Comparison of ENCODE assay signal across 9 mouse cellular contexts in the genomic region with DNA sequence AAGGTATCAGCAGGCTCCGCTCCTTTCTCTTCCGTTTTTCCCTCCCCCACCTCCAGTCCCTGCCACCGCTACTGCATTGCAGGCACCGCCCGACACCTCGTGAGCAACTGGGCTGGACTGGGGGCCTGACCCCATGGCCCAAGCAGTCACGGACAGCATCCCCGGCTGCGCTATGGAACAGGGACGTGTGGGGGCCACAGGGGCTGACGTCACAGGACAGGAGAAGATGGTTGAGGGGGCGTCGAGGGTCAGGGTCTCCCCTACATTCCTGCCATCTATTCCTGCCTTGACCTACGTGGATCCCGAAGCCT. TPM values are rescaled to one million over a fixed set of nuclear protein-coding genes. Genes with fewer than 3 reads are reported as not detected.
DNase-seq lines count a peak whose midpoint lies in the region; ATAC-seq and TF ChIP-seq lines count a peak whose summit lies in the region.
"Had no signal": no experiment of that assay in that cellular context is flagged by ENCODE, and none has a peak within 500 bp of the region (broad histone marks: within the 10 kb centered on the region; RNA-seq: fewer than 3 reads in every experiment).

No protein-coding gene starts in this region.

- H3K27me3 ChIP-seq in embryonic facial prominence, embryonic 12.5 days, result peaks cover 67% of the 10 kb centered on the region
- peaks cover 52% of the 10 kb centered on the region for H3K27me3 ChIP-seq in hindbrain, embryonic 15.5 days
- peaks cover 47% of the 10 kb centered on the region for H3K27me3 ChIP-seq in midbrain, embryonic 16.5 days (ENCODE audit: control insufficient read depth, insufficient read depth, low read depth, low read length)

- H3K36me3 ChIP-seq in embryonic facial prominence, embryonic 12.5 days, result no peaks in the 10 kb centered on the region
- peaks cover 7% of the 10 kb centered on the region; the same call in 1 of the 2 replicates for H3K36me3 ChIP-seq in hindbrain, embryonic 15.5 days
- peaks cover 5% of the 10 kb centered on the region; the same call in 1 of the 2 replicates for H3K36me3 ChIP-seq in midbrain, embryonic 16.5 days (ENCODE audit: control insufficient read depth, insufficient read depth, low read length)

- intact Hi-C loops in left cerebral cortex, adult 2 months (cut with DNase I), result loop anchor here (2.0 kb wide), 1 partner anchor 34 kb away; the partner anchor contains the start of gene Rin1

- peak overlapping the region; percentile 83 for H3K4me2 ChIP-seq in embryonic facial prominence, embryonic 12.5 days (replicated peaks)
- peak overlapping the region; percentile 75 for H3K4me2 ChIP-seq in hindbrain, embryonic 15.5 days
- H3K4me2 ChIP-seq in midbrain, embryonic 16.5 days (ENCODE audit: low read length), result peak overlapping the region; percentile 78

- H3K9ac ChIP-seq in embryonic facial prominence, embryonic 12.5 days, result no peak overlapping the region
- peak overlapping the region; percentile 88 for H3K9ac ChIP-seq in hindbrain, embryonic 15.5 days
- peak overlapping the region; percentile 87 for H3K9ac ChIP-seq in midbrain, embryonic 16.5 days (ENCODE audit: low read depth, low read length)

- peaks cover 23% of the 10 kb centered on the region for H3K4me1 ChIP-seq in embryonic facial prominence, embryonic 12.5 days
- H3K4me1 ChIP-seq in hindbrain, embryonic 15.5 days (replicated peaks), result peaks cover 34% of the 10 kb centered on the region
- H3K4me1 ChIP-seq in midbrain, embryonic 16.5 days (ENCODE audit: control insufficient read depth, insufficient read depth, low read length), result peaks cover 19% of the 10 kb centered on the region

- peak in 1 of 2 experiments; percentile 38 for DNase-seq in left cerebral cortex, adult 2 months (ENCODE audit: extremely low spot score in 1 of 2, low spot score in 2 of 2)
- DNase-seq in left cerebral cortex, adult 11 months (ENCODE audit: low spot score), result no peak
- DNase-seq in spleen, adult 12 weeks (ENCODE audit: low spot score), result no peak
- DNase-seq in kidney, adult 18-20 months, result no peak
- DNase-seq in c-Kit-positive CD71-positive TER-119-positive erythroid progenitor cells, embryonic 14.5 days (ENCODE audit: low spot score), result no peak

- WGBS in embryonic facial prominence, embryonic 12.5 days, result 6% methylated on average over 15 of the region's 15 CpGs
- 5% methylated on average over 15 of the region's 15 CpGs for WGBS in hindbrain, embryonic 15.5 days
- WGBS in midbrain, embryonic 16.5 days, result 7% methylated on average over 15 of the region's 15 CpGs

- H3K27ac ChIP-seq in left cerebral cortex, adult 2 months, result peak overlapping the region; percentile 100
- H3K27ac ChIP-seq in embryonic facial prominence, embryonic 12.5 days, result no peak overlapping the region
- H3K27ac ChIP-seq in hindbrain, embryonic 15.5 days (replicated peaks), result 0 out of 2 replicates have a peak overlapping the region, but pooled peaks have one; percentile 10
- peak overlapping the region; percentile 32 for H3K27ac ChIP-seq in midbrain, embryonic 16.5 days (ENCODE audit: low read length)

- no peak for ATAC-seq in embryonic facial prominence, embryonic 12.5 days (ENCODE audit: insufficient number of reproducible peaks, insufficient read depth, low FRiP score, low TSS enrichment)
- ATAC-seq in hindbrain, embryonic 15.5 days (ENCODE audit: low FRiP score, low read depth), result no peak
- no peak for ATAC-seq in midbrain, embryonic 16.5 days

- TF ChIP-seq CTCF in left cerebral cortex, adult 2 months (IDR thresholded peaks at IDR 0.05), result no peak

- peak overlapping the region; percentile 69 for H3K4me3 ChIP-seq in left cerebral cortex, adult 2 months
- peak overlapping the region; percentile 45 for H3K4me3 ChIP-seq in embryonic facial prominence, embryonic 12.5 days
- H3K4me3 ChIP-seq in hindbrain, embryonic 15.5 days, result peak overlapping the region; percentile 70
- H3K4me3 ChIP-seq in midbrain, embryonic 16.5 days (ENCODE audit: low read depth, low read length), result peak overlapping the region; percentile 70

- no peaks in the 10 kb centered on the region for H3K9me3 ChIP-seq in embryonic facial prominence, embryonic 12.5 days
- H3K9me3 ChIP-seq in hindbrain, embryonic 15.5 days, result no peaks in the 10 kb centered on the region
- H3K9me3 ChIP-seq in midbrain, embryonic 16.5 days (replicated peaks; ENCODE audit: control insufficient read depth, low read length, poor library complexity, severe bottlenecking), result no peaks in the 10 kb centered on the region

RNA-seq across cellular contexts. Expression of gene Tmem151a, which starts 0.5 kb away (rescaled TPM):
- total RNA-seq in left cerebral cortex, adult 2 months (2021), result 100 to 1,000 TPM; 154 to 156 TPM
- 2.9 and 3.7 TPM in 2 replicates for polyA plus RNA-seq in embryonic facial prominence, embryonic 12.5 days (2016; fragmentation: Nextera tagmentation; extraction: Ambion mirVana)
- 28.3 and 34.0 TPM in 2 replicates for polyA plus RNA-seq in hindbrain, embryonic 15.5 days (2015; fragmentation: Nextera tagmentation; extraction: Ambion mirVana)
- polyA plus RNA-seq in midbrain, embryonic 16.5 days (2015; fragmentation: Nextera tagmentation; extraction: Ambion mirVana), result 22.7 and 31.9 TPM in 2 replicates
- total RNA-seq: hematopoietic stem cell, adult 5-6 weeks had no signal

RNA-seq across cellular contexts. Expression of gene Yif1a, which starts 3.5 kb away (rescaled TPM):
- 10 to 100 TPM; 23.4 to 25.7 TPM for total RNA-seq in left cerebral cortex, adult 2 months (2021)
- polyA plus RNA-seq in embryonic facial prominence, embryonic 12.5 days (2016; fragmentation: Nextera tagmentation; extraction: Ambion mirVana), result 67.3 and 73.4 TPM in 2 replicates
- polyA plus RNA-seq in hindbrain, embryonic 15.5 days (2015; fragmentation: Nextera tagmentation; extraction: Ambion mirVana), result 55.8 and 64.0 TPM in 2 replicates
- 39.8 and 46.6 TPM in 2 replicates for polyA plus RNA-seq in midbrain, embryonic 16.5 days (2015; fragmentation: Nextera tagmentation; extraction: Ambion mirVana)

RNA-seq across cellular contexts. Expression of gene Cnih2, which starts 13.5 kb away (rescaled TPM):
- 100 to 1,000 TPM; 214 to 247 TPM for total RNA-seq in left cerebral cortex, adult 2 months (2021)
- 69.7 and 74.9 TPM in 2 replicates for polyA plus RNA-seq in embryonic facial prominence, embryonic 12.5 days (2016; fragmentation: Nextera tagmentation; extraction: Ambion mirVana)
- 364 and 435 TPM in 2 replicates for polyA plus RNA-seq in hindbrain, embryonic 15.5 days (2015; fragmentation: Nextera tagmentation; extraction: Ambion mirVana)
- polyA plus RNA-seq in midbrain, embryonic 16.5 days (2015; fragmentation: Nextera tagmentation; extraction: Ambion mirVana), result 430 and 432 TPM in 2 replicates

RNA-seq across cellular contexts. Expression of gene Cd248, which starts 16.9 kb away (rescaled TPM):
- 1 to 10 TPM; 4.3 to 5.4 TPM for total RNA-seq in left cerebral cortex, adult 2 months (2021)
- 54.4 and 64.3 TPM in 2 replicates for polyA plus RNA-seq in embryonic facial prominence, embryonic 12.5 days (2016; fragmentation: Nextera tagmentation; extraction: Ambion mirVana)
- polyA plus RNA-seq in hindbrain, embryonic 15.5 days (2015; fragmentation: Nextera tagmentation; extraction: Ambion mirVana), result 19.8 and 22.0 TPM in 2 replicates
- 16.0 and 16.5 TPM in 2 replicates for polyA plus RNA-seq in midbrain, embryonic 16.5 days (2015; fragmentation: Nextera tagmentation; extraction: Ambion mirVana)

RNA-seq across cellular contexts. Expression of gene Rab1b, which starts 22.1 kb away (rescaled TPM):
- total RNA-seq in left cerebral cortex, adult 2 months (2021), result 100 to 1,000 TPM; 144 to 157 TPM
- 247 and 248 TPM in 2 replicates for polyA plus RNA-seq in embryonic facial prominence, embryonic 12.5 days (2016; fragmentation: Nextera tagmentation; extraction: Ambion mirVana)
- polyA plus RNA-seq in hindbrain, embryonic 15.5 days (2015; fragmentation: Nextera tagmentation; extraction: Ambion mirVana), result 210 and 222 TPM in 2 replicates
- polyA plus RNA-seq in midbrain, embryonic 16.5 days (2015; fragmentation: Nextera tagmentation; extraction: Ambion mirVana), result 201 and 206 TPM in 2 replicates
